Mouse (Mus musculus) ES-Bruce4 (cell line): ENCODE data around the gene Ptchd4. TPM values are rescaled to one million over a fixed set of nuclear protein-coding genes. Genes with fewer than 3 reads are reported as not detected.

ENCODE experiments used
- H3K27ac ChIP-seq: 2 replicates; pipeline ENCODE4 v1.5.1; 2012; ENCODE audit warnings: low read length, inconsistent platforms; ENCODE audit not compliant: insufficient read depth
- H3K27me3 ChIP-seq: 2 replicates; pipeline ENCODE4 v1.6.1; 2012; ENCODE audit warnings: mild to moderate bottlenecking, low read length, inconsistent platforms; ENCODE audit not compliant: control insufficient read depth, poor library complexity, insufficient read depth, severe bottlenecking
- H3K36me3 ChIP-seq: 2 replicates; pipeline ENCODE4 v1.6.1; 2012; ENCODE audit warnings: inconsistent platforms, mild to moderate bottlenecking, low read length, moderate library complexity; ENCODE audit not compliant: control insufficient read depth, poor library complexity, insufficient read depth, severe bottlenecking
- H3K4me1 ChIP-seq: one replicate; pipeline ENCODE4 v1.8.1; 2011; ENCODE audit warnings: low read length; ENCODE audit not compliant: control insufficient read depth, insufficient read depth
- H3K4me3 ChIP-seq: 2 replicates; pipeline ENCODE4 v1.5.1; 2011; ENCODE audit warnings: low read depth, mild to moderate bottlenecking, low read length
- H3K9ac ChIP-seq: 2 replicates; pipeline ENCODE4 v1.6.1; 2012; ENCODE audit warnings: low read depth, mild to moderate bottlenecking, inconsistent platforms; ENCODE audit not compliant: poor library complexity, severe bottlenecking
- H3K9me3 ChIP-seq: replicated peaks from 2 replicates; pipeline ENCODE4 v1.6.1; 2012; ENCODE audit warnings: mild to moderate bottlenecking, low read length, inconsistent platforms; ENCODE audit not compliant: control insufficient read depth, poor library complexity, insufficient read depth, severe bottlenecking
- CTCF ChIP-seq: IDR thresholded peaks from one replicate; pipeline ENCODE4 v1.8.1; 2011; ENCODE audit warnings: low read depth, low read length
- EP300 ChIP-seq: IDR thresholded peaks from 2 replicates; pipeline ENCODE4 v1.6.1; 2011; ENCODE audit warnings: low read depth, low read length; ENCODE audit not compliant: insufficient read depth
- POLR2A ChIP-seq: IDR thresholded peaks from one replicate; pipeline ENCODE4 v1.8.1; 2011; ENCODE audit warnings: low read length; ENCODE audit not compliant: insufficient read depth
- polyA plus RNA-seq: library from polyadenylated mRNA; stranded (reverse); fragments of >200 nt; gene quantifications from 2 replicates; pipeline ENCODE4 v1.2.4, GENCODE M21; 2011; ENCODE audit warnings: low read depth; ENCODE audit not compliant: missing spikeins, insufficient read depth, insufficient read length

Gene Ptchd4
- polyA plus RNA-seq, 1 experiment, result not detected

DNA sequence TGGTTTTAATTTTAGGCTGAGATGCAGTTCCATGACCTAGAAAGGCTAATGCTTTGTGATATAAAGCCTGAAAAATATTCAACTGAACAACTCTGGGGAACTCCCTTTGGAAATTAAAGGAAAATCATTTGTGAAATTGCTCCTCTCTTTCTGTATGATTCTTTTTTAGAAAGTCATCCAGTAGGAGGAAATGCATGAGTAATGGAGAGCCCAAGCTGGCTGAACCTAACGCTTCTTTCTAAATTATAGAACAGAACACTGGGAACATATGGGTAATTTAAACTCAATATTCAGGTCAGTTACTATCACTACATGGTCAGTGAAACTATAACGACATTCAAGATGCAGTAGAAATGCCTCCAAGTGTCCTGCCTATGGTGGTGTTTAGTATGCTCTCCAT, 114.6 kb downstream of the Ptchd4 start:
- Histone ChIP-seq H3K9ac (no peak overlapping the region), H3K36me3 (no peaks in the 10 kb centered on the region), H3K27me3 (no peaks in the 10 kb centered on the region), H3K9me3 (no peaks in the 10 kb centered on the region), H3K4me3 (no peak overlapping the region), H3K27ac (no peak overlapping the region), H3K4me1 (no peaks in the 10 kb centered on the region)
- TF ChIP-seq EP300 (no peak), CTCF (no peak), POLR2A (no peak)

DNA sequence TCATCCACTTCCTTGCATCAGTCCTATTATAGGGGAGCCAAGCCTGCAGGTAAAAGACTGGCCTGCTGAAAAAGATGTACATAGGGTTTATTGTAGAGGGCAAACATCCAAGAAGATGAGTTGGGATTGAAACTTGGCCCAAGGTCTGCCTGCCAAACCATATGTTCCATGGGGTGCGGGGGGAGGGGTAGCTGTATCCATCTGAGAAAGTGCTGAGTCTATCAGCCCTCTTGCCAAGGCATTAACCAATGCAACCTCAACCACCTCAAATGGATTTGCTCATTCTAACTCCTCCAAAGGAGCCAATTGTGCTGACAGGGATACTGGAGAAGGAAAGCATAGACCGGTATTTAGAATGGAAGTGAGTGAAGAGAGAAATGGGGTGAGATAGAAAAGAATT, 136.5 kb downstream of the Ptchd4 start:
- H3K4me1 ChIP-seq, result no peaks in the 10 kb centered on the region
- no peak overlapping the region for H3K4me3 ChIP-seq
- H3K9me3 ChIP-seq, result no peaks in the 10 kb centered on the region
- H3K27ac ChIP-seq, result no peak overlapping the region
- TF ChIP-seq CTCF (no peak), POLR2A (no peak), EP300 (no peak)
- no peak overlapping the region for H3K9ac ChIP-seq
- no peaks in the 10 kb centered on the region for H3K27me3 ChIP-seq
- H3K36me3 ChIP-seq, result no peaks in the 10 kb centered on the region

DNA sequence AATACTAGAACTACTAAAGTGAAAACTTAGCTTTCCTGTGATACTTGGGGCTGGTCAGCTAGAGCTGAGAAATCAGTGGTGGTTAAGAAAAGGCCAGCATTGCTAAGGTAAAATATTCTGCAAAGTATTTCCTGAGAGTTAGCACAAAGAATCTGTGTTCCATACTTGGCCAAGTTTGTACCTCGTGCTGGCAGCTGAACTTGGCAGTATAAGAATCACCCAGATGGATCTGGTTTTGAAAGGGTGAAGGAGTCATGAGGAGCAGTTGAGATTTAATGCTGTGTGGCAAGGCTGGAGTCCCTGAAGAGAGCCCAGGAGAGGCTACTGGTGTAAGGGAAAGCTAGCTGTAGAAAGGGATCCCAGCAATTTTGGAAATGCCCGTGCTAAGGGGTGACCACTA, 140.7 kb downstream of the Ptchd4 start:
- H3K27ac ChIP-seq, result no peak overlapping the region
- H3K9me3 ChIP-seq, result no peaks in the 10 kb centered on the region
- H3K27me3 ChIP-seq, result no peaks in the 10 kb centered on the region
- H3K9ac ChIP-seq, result no peak overlapping the region
- no peak overlapping the region for H3K4me3 ChIP-seq
- no peaks in the 10 kb centered on the region for H3K36me3 ChIP-seq
- TF ChIP-seq POLR2A (no peak), EP300 (no peak), CTCF (no peak)
- H3K4me1 ChIP-seq, result no peaks in the 10 kb centered on the region

DNA sequence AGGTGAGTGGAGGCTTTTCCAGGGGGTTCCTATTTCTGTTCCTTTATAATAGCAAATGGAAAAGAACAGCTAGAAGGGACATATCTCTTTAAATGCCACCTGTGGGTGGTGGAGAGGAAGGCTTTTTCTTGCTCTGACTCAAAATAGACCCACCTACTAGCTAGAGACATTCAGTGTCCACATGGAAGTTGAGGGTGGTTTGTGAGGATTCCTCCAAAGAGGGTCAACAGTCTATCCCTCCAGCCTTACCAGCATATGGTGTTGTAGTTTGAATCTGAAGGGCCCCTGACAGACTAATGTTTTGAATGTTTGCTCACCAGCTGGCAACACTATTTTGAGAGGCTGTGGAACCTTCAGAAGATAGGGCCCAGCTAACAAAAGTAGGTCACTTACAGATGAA, 147.0 kb downstream of the Ptchd4 start:
- H3K27me3 ChIP-seq, result no peaks in the 10 kb centered on the region
- TF ChIP-seq POLR2A (no peak), CTCF (no peak), EP300 (no peak)
- H3K4me1 ChIP-seq, result no peaks in the 10 kb centered on the region
- H3K36me3 ChIP-seq, result no peaks in the 10 kb centered on the region
- no peak overlapping the region for H3K9ac ChIP-seq
- H3K27ac ChIP-seq, result no peak overlapping the region
- no peaks in the 10 kb centered on the region for H3K9me3 ChIP-seq
- H3K4me3 ChIP-seq, result no peak overlapping the region

DNA sequence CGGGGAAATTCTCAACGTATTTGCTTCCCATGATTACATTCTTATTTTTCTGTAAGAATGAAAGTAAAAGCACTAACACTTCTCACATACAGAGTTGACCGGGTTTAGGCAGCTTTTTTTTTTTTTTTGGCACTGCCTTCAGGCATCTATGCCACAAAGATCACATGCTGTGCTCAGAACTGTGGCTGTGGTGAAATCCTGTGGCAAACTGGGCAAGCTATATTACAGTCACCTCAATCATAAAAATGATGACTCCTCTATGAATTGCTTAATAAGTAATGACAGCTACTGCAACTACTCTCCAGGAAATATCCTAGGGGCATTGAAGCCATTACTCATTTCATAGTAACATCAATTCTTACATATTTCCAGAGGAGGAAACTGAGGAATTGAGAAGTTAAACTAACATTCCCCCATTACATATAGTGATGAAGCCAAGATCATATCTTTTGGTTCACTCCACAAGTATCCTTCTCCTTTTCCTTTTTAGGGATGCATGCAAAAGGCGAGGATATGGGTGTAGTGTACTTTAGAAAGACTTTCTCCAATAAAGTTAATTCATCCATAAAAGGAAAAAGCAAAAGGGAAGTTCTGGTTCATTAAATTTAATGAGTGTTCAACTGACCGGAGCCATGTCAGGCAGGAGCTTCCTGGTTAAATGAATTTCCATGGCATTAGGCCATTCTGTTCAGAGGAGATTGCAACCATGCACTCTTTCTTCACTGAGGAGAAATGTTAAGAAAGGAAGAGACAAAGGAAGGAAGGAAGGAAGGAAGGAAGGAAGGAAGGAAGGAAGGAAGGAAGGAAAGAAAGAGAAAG, 164.6 kb downstream of the Ptchd4 start:
- Histone ChIP-seq H3K36me3 (no peaks in the 10 kb centered on the region), H3K27me3 (no peaks in the 10 kb centered on the region), H3K9ac (no peak overlapping the region), H3K4me1 (no peaks in the 10 kb centered on the region), H3K9me3 (no peaks in the 10 kb centered on the region), H3K4me3 (no peak overlapping the region), H3K27ac (no peak overlapping the region)
- no peak for TF ChIP-seq CTCF
- TF ChIP-seq POLR2A, result no peak
- no peak for TF ChIP-seq EP300
